Mouse (Mus musculus): ENCODE results near the gene Slc39a3. TPM values are rescaled to one million over a fixed set of nuclear protein-coding genes. Genes with fewer than 3 reads are reported as not detected.

Slc39a3 gene
- polyA plus RNA-seq (2014; fragmentation: Nextera tagmentation; extraction: Ambion mirVana), result 9.2 and 11.0 TPM in 2 replicates

GRCm38 (mm10) chr10:81036988-81037580, at the start of gene Slc39a3:
Gene Slc39a3, minus strand, starts transcription at chr10:81037426.
- Histone ChIP-seq H3K27ac (ENCODE audit: low read depth, low read length) (peak within 1 kb of the TSS; percentile 56), H3K4me3 (ENCODE audit: low read depth, low read length) (peak within 1 kb of the TSS; percentile 74), H3K9me3 (ENCODE audit: control insufficient read depth, low read length) (no peaks in the 10 kb centered on the region), H3K4me1 (replicated peaks; ENCODE audit: control insufficient read depth, insufficient read depth, low read length) (0 out of 2 replicates have a peak, but pooled peaks cover 2% of the 10 kb centered on the region), H3K4me2 (replicated peaks; ENCODE audit: low read depth, low read length) (peak within 1 kb of the TSS; percentile 44), H3K9ac (ENCODE audit: low read depth, low read length) (peak within 1 kb of the TSS; percentile 71), H3K27me3 (ENCODE audit: control insufficient read depth, insufficient read depth, low read length) (no peaks in the 10 kb centered on the region), H3K36me3 (ENCODE audit: control insufficient read depth, insufficient read depth, low read length) (no peaks in the 10 kb centered on the region)
- under 1% methylated on average over 35 of the region's 35 CpGs for WGBS
- DNase-seq (ENCODE audit: low spot score) (peak; percentile 100), ATAC-seq (ENCODE audit: low FRiP score) (peak; percentile 99)

- DNase-seq (ENCODE audit: low spot score) (no peak), ATAC-seq (ENCODE audit: low FRiP score) (no peak)
- Histone ChIP-seq H3K27me3 (ENCODE audit: control insufficient read depth, insufficient read depth, low read length) (no peaks in the 10 kb centered on the region), H3K4me2 (replicated peaks; ENCODE audit: low read depth, low read length) (no peak overlapping the region), H3K4me3 (ENCODE audit: low read depth, low read length) (no peak overlapping the region), H3K4me1 (replicated peaks; ENCODE audit: control insufficient read depth, insufficient read depth, low read length) (no peaks in the 10 kb centered on the region), H3K36me3 (ENCODE audit: control insufficient read depth, insufficient read depth, low read length) (no peaks in the 10 kb centered on the region), H3K9ac (ENCODE audit: low read depth, low read length) (no peak overlapping the region), H3K9me3 (ENCODE audit: control insufficient read depth, low read length) (no peaks in the 10 kb centered on the region), H3K27ac (ENCODE audit: low read depth, low read length) (no peak overlapping the region)
- 53% methylated on average over 2 of the region's 2 CpGs for WGBS
Measured at GRCm38 (mm10) chr10:81087021-81087420, 49.8 kb upstream of the Slc39a3 start.

- 83% methylated on average over 7 of the region's 7 CpGs for WGBS
- Histone ChIP-seq H3K27ac (ENCODE audit: low read depth, low read length) (no peak overlapping the region), H3K9me3 (ENCODE audit: control insufficient read depth, low read length) (no peaks in the 10 kb centered on the region), H3K4me2 (replicated peaks; ENCODE audit: low read depth, low read length) (no peak overlapping the region), H3K27me3 (ENCODE audit: control insufficient read depth, insufficient read depth, low read length) (no peaks in the 10 kb centered on the region), H3K4me1 (replicated peaks; ENCODE audit: control insufficient read depth, insufficient read depth, low read length) (no peaks in the 10 kb centered on the region), H3K4me3 (ENCODE audit: low read depth, low read length) (no peak overlapping the region), H3K36me3 (ENCODE audit: control insufficient read depth, insufficient read depth, low read length) (peaks cover 21% of the 10 kb centered on the region), H3K9ac (ENCODE audit: low read depth, low read length) (no peak overlapping the region)
- DNase-seq (ENCODE audit: low spot score) (peak; percentile 82), ATAC-seq (ENCODE audit: low FRiP score) (peak; percentile 41; the same call in 1 of the 2 replicates)
Measured at GRCm38 (mm10) chr10:81082168-81082960, 45.1 kb upstream of the Slc39a3 start.

- WGBS, result 96% methylated on average over 29 of the region's 31 CpGs
- no peak overlapping the region for H3K4me3 ChIP-seq (ENCODE audit: low read depth, low read length)
- H3K9ac ChIP-seq (ENCODE audit: low read depth, low read length), result no peak overlapping the region
- no peak overlapping the region for H3K4me2 ChIP-seq (replicated peaks; ENCODE audit: low read depth, low read length)
- DNase-seq (ENCODE audit: low spot score) (no peak), ATAC-seq (ENCODE audit: low FRiP score) (no peak)
- no peaks in the 10 kb centered on the region for H3K4me1 ChIP-seq (replicated peaks; ENCODE audit: control insufficient read depth, insufficient read depth, low read length)
- no peaks in the 10 kb centered on the region for H3K27me3 ChIP-seq (ENCODE audit: control insufficient read depth, insufficient read depth, low read length)
- peaks cover 25% of the 10 kb centered on the region for H3K36me3 ChIP-seq (ENCODE audit: control insufficient read depth, insufficient read depth, low read length)
- no peak overlapping the region for H3K27ac ChIP-seq (ENCODE audit: low read depth, low read length)
- no peaks in the 10 kb centered on the region for H3K9me3 ChIP-seq (ENCODE audit: control insufficient read depth, low read length)
Measured at GRCm38 (mm10) chr10:81080008-81080655, 42.9 kb upstream of the Slc39a3 start.

DNA sequence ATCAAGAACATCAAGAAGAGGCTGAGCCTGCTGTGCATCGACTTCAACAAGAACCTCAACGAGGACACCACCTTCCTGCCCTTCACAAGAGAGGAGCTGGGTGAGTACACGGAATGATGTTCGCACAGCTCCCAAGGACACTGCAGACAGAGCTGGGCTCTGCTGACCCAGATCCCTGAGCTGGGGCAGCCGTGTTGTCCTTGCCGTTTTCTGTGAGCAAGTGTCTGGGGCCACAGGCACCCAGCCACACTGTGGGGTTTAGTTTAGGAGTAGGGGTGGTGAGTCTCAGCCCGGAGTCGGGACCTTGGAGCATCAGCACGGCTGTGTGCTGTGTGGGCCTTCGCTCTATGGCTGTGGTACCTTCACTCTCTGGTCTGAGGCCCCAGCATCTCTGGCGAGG, 40.7 kb upstream of the Slc39a3 start:
- Histone ChIP-seq H3K4me2 (replicated peaks; ENCODE audit: low read depth, low read length) (no peak overlapping the region), H3K4me1 (replicated peaks; ENCODE audit: control insufficient read depth, insufficient read depth, low read length) (no peaks in the 10 kb centered on the region), H3K9ac (ENCODE audit: low read depth, low read length) (no peak overlapping the region), H3K4me3 (ENCODE audit: low read depth, low read length) (no peak overlapping the region), H3K36me3 (ENCODE audit: control insufficient read depth, insufficient read depth, low read length) (peaks cover 31% of the 10 kb centered on the region), H3K27ac (ENCODE audit: low read depth, low read length) (no peak overlapping the region), H3K9me3 (ENCODE audit: control insufficient read depth, low read length) (no peaks in the 10 kb centered on the region), H3K27me3 (ENCODE audit: control insufficient read depth, insufficient read depth, low read length) (no peaks in the 10 kb centered on the region)
- DNase-seq (ENCODE audit: low spot score), result no peak
- no peak for ATAC-seq (ENCODE audit: low FRiP score)
- WGBS, result 95% methylated on average over 11 of the region's 11 CpGs

- H3K4me2 ChIP-seq (replicated peaks; ENCODE audit: low read depth, low read length), result no peak overlapping the region
- DNase-seq (ENCODE audit: low spot score) (no peak), ATAC-seq (ENCODE audit: low FRiP score) (no peak)
- H3K9me3 ChIP-seq (ENCODE audit: control insufficient read depth, low read length), result no peaks in the 10 kb centered on the region
- H3K27ac ChIP-seq (ENCODE audit: low read depth, low read length), result no peak overlapping the region
- peaks cover 28% of the 10 kb centered on the region for H3K36me3 ChIP-seq (ENCODE audit: control insufficient read depth, insufficient read depth, low read length)
- H3K27me3 ChIP-seq (ENCODE audit: control insufficient read depth, insufficient read depth, low read length), result no peaks in the 10 kb centered on the region
- H3K4me1 ChIP-seq (replicated peaks; ENCODE audit: control insufficient read depth, insufficient read depth, low read length), result no peaks in the 10 kb centered on the region
- 88% methylated on average over 1 of the region's 1 CpGs for WGBS
- H3K9ac ChIP-seq (ENCODE audit: low read depth, low read length), result no peak overlapping the region
- H3K4me3 ChIP-seq (ENCODE audit: low read depth, low read length), result no peak overlapping the region
Measured at GRCm38 (mm10) chr10:81076356-81076755, 39.1 kb upstream of the Slc39a3 start.

- Histone ChIP-seq H3K4me1 (replicated peaks; ENCODE audit: control insufficient read depth, insufficient read depth, low read length) (no peaks in the 10 kb centered on the region; the same call in 1 of the 2 replicates), H3K27ac (ENCODE audit: low read depth, low read length) (no peak overlapping the region), H3K4me3 (ENCODE audit: low read depth, low read length) (no peak overlapping the region), H3K4me2 (replicated peaks; ENCODE audit: low read depth, low read length) (no peak overlapping the region), H3K27me3 (ENCODE audit: control insufficient read depth, insufficient read depth, low read length) (no peaks in the 10 kb centered on the region), H3K9ac (ENCODE audit: low read depth, low read length) (no peak overlapping the region), H3K9me3 (ENCODE audit: control insufficient read depth, low read length) (no peaks in the 10 kb centered on the region), H3K36me3 (ENCODE audit: control insufficient read depth, insufficient read depth, low read length) (peaks cover 23% of the 10 kb centered on the region)
- 74% methylated on average over 8 of the region's 8 CpGs for WGBS
- no peak for ATAC-seq (ENCODE audit: low FRiP score)
- no peak for DNase-seq (ENCODE audit: low spot score)
Measured at GRCm38 (mm10) chr10:81075734-81076133, 38.5 kb upstream of the Slc39a3 start.

- H3K9me3 ChIP-seq (ENCODE audit: control insufficient read depth, low read length), result no peaks in the 10 kb centered on the region
- H3K27me3 ChIP-seq (ENCODE audit: control insufficient read depth, insufficient read depth, low read length), result no peaks in the 10 kb centered on the region
- no peaks in the 10 kb centered on the region; the same call in 1 of the 2 replicates for H3K4me1 ChIP-seq (replicated peaks; ENCODE audit: control insufficient read depth, insufficient read depth, low read length)
- H3K4me2 ChIP-seq (replicated peaks; ENCODE audit: low read depth, low read length), result no peak overlapping the region
- no peak overlapping the region for H3K4me3 ChIP-seq (ENCODE audit: low read depth, low read length)
- DNase-seq (ENCODE audit: low spot score) (peak; percentile 31), ATAC-seq (ENCODE audit: low FRiP score) (no peak)
- no peak overlapping the region for H3K27ac ChIP-seq (ENCODE audit: low read depth, low read length)
- 70% methylated on average over 7 of the region's 7 CpGs for WGBS
- no peak overlapping the region for H3K9ac ChIP-seq (ENCODE audit: low read depth, low read length)
- H3K36me3 ChIP-seq (ENCODE audit: control insufficient read depth, insufficient read depth, low read length), result peaks cover 14% of the 10 kb centered on the region
Measured at GRCm38 (mm10) chr10:81073464-81073863, 36.2 kb upstream of the Slc39a3 start.

All from hindbrain, embryonic 11.5 days (tissue).